Mouse (Mus musculus) liver, adult 2 months (tissue): ENCODE results near the gene Ryr3.

Source experiments
- CTCF ChIP-seq: fragments of 200-500 bp; IDR thresholded peaks from 2 replicates; pipeline ENCODE4 v1.5.1; 2011; ENCODE audit warnings: low read depth, low read length, control low read depth
- POLR2A ChIP-seq: fragments of 200-500 bp; IDR thresholded peaks from 2 replicates; pipeline ENCODE4 v1.6.1; 2011; ENCODE audit warnings: low read length, control low read depth; ENCODE audit not compliant: insufficient read depth; ENCODE audit errors: extremely low read depth

DNA sequence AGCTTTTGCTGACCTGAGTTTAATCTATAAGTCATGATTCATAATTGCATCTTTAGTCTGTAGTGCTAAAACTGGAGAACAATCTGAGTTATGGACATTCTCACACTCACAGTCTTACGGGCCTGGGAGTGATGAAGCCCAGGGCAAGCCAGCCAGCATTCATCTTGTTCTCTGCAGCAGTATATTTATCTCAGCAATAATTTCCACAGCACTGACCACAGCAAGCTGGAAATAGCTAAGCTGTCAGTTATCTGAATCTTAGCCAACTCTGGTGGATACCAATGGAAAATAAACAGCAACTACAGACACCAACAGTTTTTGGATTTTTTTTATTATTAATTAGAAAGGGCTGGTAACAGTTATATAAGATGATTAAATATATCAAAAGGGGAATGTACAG is 335.5 kb downstream of the Ryr3 start:
- TF ChIP-seq POLR2A (no peak), CTCF (no peak)
